Mouse (Mus musculus) C2C12 (cell line): ENCODE measurements around the gene Gm7876. TPM values are rescaled to one million over a fixed set of nuclear protein-coding genes. Genes with fewer than 3 reads are reported as not detected.
"Not testable (repeated sequence)": the region's sequence is repeated elsewhere in the genome, so short reads cannot be mapped to it uniquely, and the experiment has no call there.

Source experiments
- H3K27me3 ChIP-seq: one replicate; pipeline ENCODE4 v1.6.1; 2011; ENCODE audit not compliant: control insufficient read depth, insufficient read depth, insufficient read length
- H3K36me3 ChIP-seq: one replicate; pipeline ENCODE4 v1.6.1; 2011; ENCODE audit not compliant: control insufficient read depth, insufficient read depth
- H3K4me3 ChIP-seq: one replicate; pipeline ENCODE4 v1.5.1; 2011; ENCODE audit warnings: mild to moderate bottlenecking, control low read depth; ENCODE audit not compliant: poor library complexity, insufficient read depth, severe bottlenecking
- H3K79me2 ChIP-seq: one replicate; pipeline ENCODE4 v1.6.1; 2011; ENCODE audit not compliant: control insufficient read depth, insufficient read depth
- H3K79me3 ChIP-seq: one replicate; pipeline ENCODE4 v1.6.1; 2011; ENCODE audit warnings: low read depth, control low read depth
- H3ac ChIP-seq: one replicate; pipeline ENCODE3; 2011; ENCODE audit warnings: low read depth; ENCODE audit not compliant: control insufficient read depth, insufficient read length
- long read RNA-seq, 2 experiments: library from polyadenylated mRNA; unstranded; transcript quantifications; one replicate each; pipeline ENCODE4 v2.0.0; 2019 to 2020
- polyA plus RNA-seq: library from polyadenylated mRNA; unstranded; fragments of >200 nt; fragmentation: generic; extraction: Trizol; gene quantifications from one replicate; pipeline ENCODE4 v1.2.1, GENCODE M21; 2012; ENCODE audit warnings: missing spikeins

The Gm7876 gene
- not detected for polyA plus RNA-seq
- long read RNA-seq, experiment 1 = 0 reads
- long read RNA-seq, experiment 2 = 0 reads

- H3K36me3 ChIP-seq, H3K27me3 ChIP-seq, H3K79me2 ChIP-seq, H3K4me3 ChIP-seq, H3K79me3 ChIP-seq, H3ac ChIP-seq: not testable (repeated sequence)
These were observed at the start of gene Gm7876 for GRCm38 (mm10) chr14:4708938-4709337. TSS of gene Gm7876 (plus strand) at chr14:4709238.

- H3ac ChIP-seq, H3K79me2 ChIP-seq, H3K4me3 ChIP-seq, H3K36me3 ChIP-seq, H3K27me3 ChIP-seq, H3K79me3 ChIP-seq: not testable (repeated sequence)
These were observed 45.1 kb upstream of the Gm7876 start, which contains the start of gene Gm3239 for GRCm38 (mm10) chr14:4663892-4664291. TSS of gene Gm3239 (plus strand) at chr14:4664192.

DNA sequence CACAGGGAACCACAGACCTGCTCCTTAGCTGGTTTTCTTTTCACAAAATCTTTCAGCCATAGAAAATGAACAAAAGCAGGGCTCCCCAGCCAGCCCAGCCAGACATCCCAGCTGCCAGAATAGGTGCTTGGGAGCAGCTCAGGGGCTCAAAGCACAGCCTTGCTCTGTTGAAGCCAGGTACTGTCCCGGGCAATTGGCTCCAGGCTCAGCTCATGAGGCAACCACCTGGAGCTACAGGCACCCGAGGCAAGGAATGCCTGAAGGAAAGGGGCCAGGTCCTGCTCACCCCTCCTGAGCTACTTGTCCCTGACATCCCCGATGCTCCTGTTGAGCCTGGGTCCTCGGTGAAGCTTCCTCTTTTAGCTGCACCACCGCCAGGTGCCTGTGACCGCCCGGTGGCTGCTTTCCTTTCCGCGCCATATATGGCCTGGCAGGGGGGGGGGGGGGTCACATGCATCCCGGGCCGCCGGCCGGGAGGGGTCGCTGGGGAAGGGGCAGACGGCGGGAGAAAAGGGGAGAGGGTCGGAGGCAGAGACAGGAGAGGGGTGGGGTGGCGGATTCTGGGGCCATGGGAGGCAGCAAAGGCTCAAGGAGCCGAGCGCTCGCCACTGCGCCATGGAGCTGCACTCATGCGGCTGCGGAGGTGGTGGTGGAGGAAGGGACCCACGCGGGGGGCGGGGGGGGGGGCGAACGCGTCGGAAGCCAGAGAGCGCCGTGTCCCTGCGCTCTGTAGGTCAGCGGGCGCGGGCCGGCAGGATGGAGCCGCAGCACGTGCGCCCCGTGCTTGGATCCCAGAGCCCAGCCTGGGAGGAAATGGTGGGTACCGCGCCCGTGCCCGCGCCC is 17.2 kb downstream of the Gm7876 start, which contains the start of gene Gm3252:
Gene Gm3252 (plus strand): TSS at position 738 of the 843 bp plus-strand sequence.
- not testable (repeated sequence) for H3K79me2 ChIP-seq, H3K27me3 ChIP-seq, H3K79me3 ChIP-seq, H3ac ChIP-seq, H3K36me3 ChIP-seq, H3K4me3 ChIP-seq

Other genes with a start within 250 kb of the Gm7876 start
- not detected for gene Gm3182, start 227.5 kb upstream of the Gm7876 start, polyA plus RNA-seq
- not detected for gene Gm3047, start 153.8 kb upstream of the Gm7876 start, polyA plus RNA-seq
- not detected for gene Gm8159, start 76.9 kb upstream of the Gm7876 start, polyA plus RNA-seq
- not detected for gene Gm3239, start 45.0 kb upstream of the Gm7876 start, polyA plus RNA-seq
- not detected for gene Gm3252, start 17.5 kb downstream of the Gm7876 start, polyA plus RNA-seq
- gene Gm9602, start 67.1 kb downstream of the Gm7876 start, polyA plus RNA-seq = not detected
- not detected for gene Gm3269, start 128.9 kb downstream of the Gm7876 start, polyA plus RNA-seq
- gene Gm3264, start 146.3 kb downstream of the Gm7876 start, polyA plus RNA-seq = not detected
- not detected for gene Gm3278, start 183.2 kb downstream of the Gm7876 start, polyA plus RNA-seq